Mouse (Mus musculus): ENCODE data around the gene Prl5a1. TPM values are rescaled to one million over a fixed set of nuclear protein-coding genes. Genes with fewer than 3 reads are reported as not detected.

Gene Prl5a1
- not detected for polyA plus RNA-seq (2017; shearing (Covaris generic))

GRCm38 (mm10) chr13:28142184-28142583, at the start of gene Prl5a1:
Prl5a1 (plus strand) TSS chr13:28142484.

Other genes with a start within 250 kb of the Prl5a1 start
- gene Prl4a1, start 126.3 kb upstream of the Prl5a1 start, polyA plus RNA-seq (2017; shearing (Covaris generic)) = not detected
- 1.8 TPM for gene Gm11361, start 115.0 kb downstream of the Prl5a1 start, polyA plus RNA-seq (2017; shearing (Covaris generic))

All from effector memory CD4-positive, alpha-beta T cell, adult 5 months (primary cell).